Mouse (Mus musculus) cerebellum, postnatal 14 days (tissue): Measurements from ENCODE around the gene Ceacam19.
"Not testable (repeated sequence)": the region's sequence is repeated elsewhere in the genome, so short reads cannot be mapped to it uniquely, and the experiment has no call there.

Experiments
- DNase-seq, 2 experiments: peaks; one replicate each; pipeline ENCODE4 v3.0.0; 2021; ENCODE audit warnings: mixed read lengths in 2 of 2

Ceacam19 gene

GRCm38 (mm10) chr7:19887849-19888248 is at the start of gene Ceacam19:
Gene Ceacam19, minus strand, starts transcription at chr7:19887965.
- DNase-seq = no peak

GRCm38 (mm10) chr7:19937229-19937821 is 49.6 kb upstream of the Ceacam19 start:
- no peak for DNase-seq

GRCm38 (mm10) chr7:19935961-19936360 is 48.2 kb upstream of the Ceacam19 start:
- DNase-seq = no peak

- no peak for DNase-seq
Observed at GRCm38 (mm10) chr7:19935171-19935751, 47.5 kb upstream of the Ceacam19 start.

- peak; percentile 70 to 82 for DNase-seq
Observed at GRCm38 (mm10) chr7:19932877-19933809, 45.4 kb upstream of the Ceacam19 start.

- peak in 1 of 2 experiments; percentile 66 for DNase-seq
Observed at GRCm38 (mm10) chr7:19932133-19932876, 44.5 kb upstream of the Ceacam19 start.

GRCm38 (mm10) chr7:19930481-19930880 is 42.7 kb upstream of the Ceacam19 start:
- DNase-seq = not testable (repeated sequence)

- no peak for DNase-seq
Observed at GRCm38 (mm10) chr7:19928486-19928885, 40.7 kb upstream of the Ceacam19 start.

- no peak for DNase-seq
Observed at GRCm38 (mm10) chr7:19926849-19927480, 39.2 kb upstream of the Ceacam19 start.

- peak; percentile 20 to 33 for DNase-seq
Observed at GRCm38 (mm10) chr7:19925376-19925775, 37.6 kb upstream of the Ceacam19 start.

GRCm38 (mm10) chr7:19923797-19924196 is 36.0 kb upstream of the Ceacam19 start:
- no peak for DNase-seq

- DNase-seq = no peak
Observed at GRCm38 (mm10) chr7:19923354-19923753, 35.6 kb upstream of the Ceacam19 start.

GRCm38 (mm10) chr7:19920506-19921261 is 32.9 kb upstream of the Ceacam19 start, which contains the start of gene Pvr:
Gene Pvr, minus strand, starts transcription at chr7:19921160.
- DNase-seq = peak; percentile 68 to 69

GRCm38 (mm10) chr7:19920166-19920505 is 32.4 kb upstream of the Ceacam19 start:
- no peak for DNase-seq

- DNase-seq = no peak
Observed at GRCm38 (mm10) chr7:19914558-19914957, 26.8 kb upstream of the Ceacam19 start.

- peak in 1 of 2 experiments; percentile 37 for DNase-seq
Observed at GRCm38 (mm10) chr7:19911695-19912524, 24.1 kb upstream of the Ceacam19 start.

GRCm38 (mm10) chr7:19911292-19911658 is 23.5 kb upstream of the Ceacam19 start:
- DNase-seq = no peak

- DNase-seq = peak; percentile 87 to 93
Observed at GRCm38 (mm10) chr7:19910421-19911291, 22.9 kb upstream of the Ceacam19 start.

GRCm38 (mm10) chr7:19889881-19890280 is 2.1 kb upstream of the Ceacam19 start:
- DNase-seq = peak; percentile 15 to 47

GRCm38 (mm10) chr7:19880754-19881153 is 7.0 kb downstream of the Ceacam19 start:
- no peak for DNase-seq
